Mouse (Mus musculus) urinary bladder, postnatal 36 days (tissue): ENCODE results near the gene Tnfrsf1a.
A peak's percentile ranks its signal among the peaks of the same experiment; 100 is the strongest.

Source experiments
- DNase-seq, 2 experiments: peaks; one replicate each; pipeline ENCODE4 v3.0.0; 2022; ENCODE audit warnings: low spot score in 2 of 2, mixed read lengths in 1 of 2

The Tnfrsf1a gene

DNA sequence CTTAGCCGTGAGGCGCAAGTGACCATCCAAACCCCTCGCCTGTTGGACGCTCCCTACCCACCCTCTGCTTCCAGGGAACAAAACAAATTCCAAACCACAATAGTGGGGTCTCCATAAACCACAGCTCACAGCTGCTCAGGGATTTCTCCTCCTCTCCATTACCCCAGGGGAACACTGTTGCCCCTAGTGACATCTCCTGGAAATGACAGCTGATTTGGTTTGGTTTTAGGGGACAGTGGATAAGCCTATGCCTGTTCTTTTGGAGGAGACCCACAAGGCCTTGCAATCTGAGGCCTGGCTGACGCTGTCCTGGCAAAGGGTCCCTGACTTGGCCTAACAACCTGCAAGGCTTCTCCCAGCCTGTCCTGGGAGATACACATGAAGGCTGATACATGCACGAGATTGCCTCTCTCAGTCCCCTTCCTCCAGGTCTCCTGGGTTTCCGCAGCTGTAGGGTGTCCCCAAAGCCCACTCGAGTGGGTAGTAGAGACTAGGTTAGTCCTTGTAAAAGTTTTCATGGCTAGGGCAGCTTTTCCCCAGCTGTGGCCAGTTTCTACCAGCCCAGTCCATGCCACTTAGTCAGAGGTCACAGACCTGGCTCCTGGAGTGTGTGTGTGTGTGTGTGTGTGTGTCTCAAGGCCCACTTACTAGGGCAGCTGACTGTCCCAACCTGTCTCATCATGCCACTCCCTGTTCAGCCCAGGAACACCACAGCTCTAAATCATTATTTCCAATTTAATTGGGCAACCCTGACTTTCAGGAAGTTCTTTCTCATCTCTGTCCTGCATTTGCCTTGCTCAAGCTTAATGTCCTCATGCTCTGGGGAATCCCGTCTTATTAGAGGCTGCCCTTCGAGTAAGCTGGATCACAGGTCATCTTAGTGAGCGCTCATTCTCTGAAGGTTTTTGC, 36.2 kb downstream of the Tnfrsf1a start:
- DNase-seq: peak in 1 of 2 experiments; percentile 23

DNA sequence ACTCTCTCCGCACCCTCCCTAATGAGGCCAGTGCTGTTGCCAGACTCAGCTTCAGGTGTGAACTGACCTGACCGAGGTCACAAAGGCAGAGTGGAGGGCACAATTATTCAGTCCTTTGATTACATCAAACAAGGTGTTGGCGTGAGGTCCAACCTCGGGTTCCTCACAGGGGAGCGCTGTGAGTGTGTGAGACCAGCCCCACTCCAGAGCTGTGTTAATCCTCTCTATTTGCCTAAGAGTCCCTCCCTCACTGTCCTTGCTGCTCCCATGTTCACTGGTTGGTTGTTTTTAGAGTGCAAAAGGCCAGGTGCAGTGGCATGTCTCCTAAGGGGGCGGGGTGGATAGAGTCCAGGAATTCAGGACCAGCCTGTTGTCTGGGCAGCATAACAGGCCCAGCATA, 36.9 kb downstream of the Tnfrsf1a start:
- no peak for DNase-seq

GRCm38 (mm10) chr6:125389853-125390252, 40.7 kb downstream of the Tnfrsf1a start:
- DNase-seq: no peak

DNA sequence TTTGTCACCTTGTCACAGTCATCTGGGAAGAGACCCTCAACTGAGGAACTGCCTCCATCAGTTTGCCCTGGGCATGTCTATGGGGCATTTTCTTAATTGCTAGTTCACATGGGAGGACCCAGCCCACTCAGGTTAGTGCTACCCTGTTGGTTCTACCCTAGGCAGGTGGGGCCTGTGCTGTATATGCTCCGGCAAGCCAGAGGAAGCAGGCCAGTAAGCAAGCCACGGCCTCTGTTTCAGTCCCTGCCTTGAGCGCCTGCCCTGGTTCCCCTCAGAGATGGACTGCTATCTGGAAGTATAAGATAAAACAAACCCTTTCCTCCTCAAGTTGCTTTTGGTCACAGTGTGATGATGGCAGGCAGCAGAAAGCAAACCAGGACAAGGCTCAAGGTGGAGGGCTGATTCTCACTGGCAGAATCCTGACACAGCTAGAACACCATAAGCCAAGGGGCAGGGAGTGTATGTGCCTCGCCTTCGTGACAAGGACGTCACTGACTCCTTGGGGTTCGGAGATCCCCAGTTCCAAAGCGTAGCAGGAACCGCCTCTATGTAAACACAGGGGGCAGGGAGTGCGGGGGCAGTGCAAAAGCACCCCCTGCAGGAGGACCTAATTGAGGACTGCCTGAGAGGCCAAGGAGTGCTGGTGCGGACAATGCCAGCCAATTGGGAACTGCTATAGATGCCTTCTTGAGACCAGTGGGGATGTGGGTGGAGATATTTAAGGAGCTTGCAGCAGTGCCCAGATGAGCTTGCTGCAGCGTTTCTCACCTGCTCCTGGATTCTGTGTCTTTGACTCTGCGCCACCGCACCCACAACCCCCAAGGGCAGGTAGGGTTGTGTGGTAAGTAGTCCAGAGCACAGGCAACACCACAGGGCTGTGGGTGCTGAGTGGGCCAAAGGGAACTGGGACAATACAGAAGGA, 56.6 kb downstream of the Tnfrsf1a start:
- no peak for DNase-seq

DNA sequence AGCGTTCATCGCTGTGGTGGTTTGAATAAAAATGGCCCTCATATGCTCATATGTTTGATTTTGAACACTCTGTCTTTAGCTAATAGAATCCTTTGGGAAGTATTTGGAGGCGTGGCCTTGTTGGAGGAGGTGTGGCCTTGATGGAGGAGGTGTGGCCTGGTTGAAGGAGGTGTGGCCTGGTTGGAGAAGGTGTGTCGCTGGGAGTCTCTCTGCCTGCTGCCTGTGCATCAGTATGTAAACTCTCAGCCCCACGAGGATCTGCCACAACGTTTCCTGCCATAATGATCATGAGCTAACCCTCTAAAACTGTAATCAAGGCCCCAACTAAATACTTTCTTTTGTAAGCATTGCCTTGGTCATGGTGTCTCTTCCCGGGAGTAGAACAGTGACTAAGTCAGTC, 58.1 kb downstream of the Tnfrsf1a start:
- DNase-seq: no peak

- DNase-seq: no peak
Measured at GRCm38 (mm10) chr6:125407657-125408056, 58.5 kb downstream of the Tnfrsf1a start.

- DNase-seq: no peak
Measured at GRCm38 (mm10) chr6:125410551-125410950, 61.4 kb downstream of the Tnfrsf1a start.

- DNase-seq: peak in 1 of 2 experiments; percentile 69
Measured at GRCm38 (mm10) chr6:125410995-125411547, 61.9 kb downstream of the Tnfrsf1a start.

DNA sequence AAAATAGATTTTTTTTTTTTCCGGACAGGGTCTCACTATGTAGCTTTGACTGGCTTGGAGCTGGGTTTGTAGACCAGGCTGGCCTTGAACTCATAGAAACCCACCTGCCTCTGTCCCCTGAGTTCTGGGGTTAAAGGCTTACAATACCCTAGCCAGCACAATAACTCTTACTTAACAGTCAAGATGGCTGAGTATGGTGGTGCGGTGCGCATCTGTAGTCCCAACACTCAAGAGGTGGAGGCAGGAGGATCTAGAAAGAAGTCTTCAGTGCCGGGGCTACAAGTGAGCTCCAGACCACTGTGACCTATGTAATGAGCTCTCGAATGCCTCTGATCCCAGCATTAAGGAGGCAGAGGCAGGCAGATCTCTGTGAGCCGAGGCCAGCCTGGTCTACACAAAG, 62.5 kb downstream of the Tnfrsf1a start:
- no peak for DNase-seq
